Mouse (Mus musculus): ENCODE measurements around the gene Pcgf3. TPM values are rescaled to one million over a fixed set of nuclear protein-coding genes. Genes with fewer than 3 reads are reported as not detected.

The Pcgf3 gene
- polyA plus RNA-seq, 1 experiment from 2014 or later, result 28.2 TPM

DNA sequence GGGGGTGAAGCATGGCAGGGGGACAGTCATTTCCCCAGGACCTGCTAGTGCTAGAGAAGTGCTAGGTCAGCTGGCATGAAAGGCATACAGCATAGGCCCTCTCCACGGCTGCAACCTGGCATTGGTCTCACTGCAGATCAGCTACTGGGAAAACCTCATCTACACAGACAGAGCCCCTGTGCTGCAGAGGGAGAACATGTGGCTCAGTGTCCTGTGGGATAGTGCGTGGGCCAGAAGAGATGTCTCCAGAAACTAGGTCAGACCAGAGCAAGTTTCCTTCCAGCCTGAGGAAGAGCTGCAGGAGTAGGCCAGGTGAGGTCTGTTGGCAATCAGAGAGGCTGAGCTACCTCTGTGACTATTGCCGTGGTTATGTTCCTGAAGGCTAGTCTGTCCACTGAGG, 60.9 kb downstream of the Pcgf3 start:
- no peaks in the 10 kb centered on the region for H3K36me3 ChIP-seq (ENCODE audit: control insufficient read depth, insufficient read depth, low read length)
- H3K27me3 ChIP-seq (ENCODE audit: control insufficient read depth, insufficient read depth, low read length), result peaks cover 3% of the 10 kb centered on the region; the same call in 1 of the 2 replicates
- no peak overlapping the region for H3K4me3 ChIP-seq (ENCODE audit: low read length)
- 77% methylated on average over 3 of the region's 3 CpGs for WGBS
- no peak for ATAC-seq (ENCODE audit: low FRiP score, low TSS enrichment)
- H3K9me3 ChIP-seq (ENCODE audit: control insufficient read depth, low read length), result no peaks in the 10 kb centered on the region
- H3K9ac ChIP-seq (ENCODE audit: low read depth, low read length), result no peak overlapping the region
- no peak overlapping the region for H3K27ac ChIP-seq (ENCODE audit: low read depth, low read length)
- no peaks in the 10 kb centered on the region for H3K4me1 ChIP-seq (ENCODE audit: control insufficient read depth, insufficient read depth, low read length)
- no peak overlapping the region for H3K4me2 ChIP-seq (replicated peaks; ENCODE audit: low read depth, low read length)

DNA sequence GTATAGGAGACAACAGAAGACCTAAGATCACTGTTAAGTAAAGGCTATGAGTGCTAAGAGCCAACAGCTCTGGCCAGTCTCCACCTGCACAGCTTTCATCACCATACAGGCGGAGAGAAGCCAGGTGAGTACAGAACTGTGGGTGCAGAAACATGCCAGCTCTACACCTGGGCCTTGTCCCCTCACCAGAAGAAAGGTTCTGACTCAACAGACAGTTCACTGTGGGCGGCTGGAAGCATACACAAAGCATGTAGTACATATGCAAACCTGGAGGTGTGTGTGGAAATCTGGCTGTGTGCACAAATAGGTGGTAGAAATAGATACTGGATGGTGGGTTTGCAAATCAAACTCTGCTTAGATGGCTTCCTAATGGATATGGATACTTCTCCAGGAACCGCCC, 61.6 kb downstream of the Pcgf3 start:
- Histone ChIP-seq H3K4me3 (ENCODE audit: low read length) (no peak overlapping the region), H3K4me2 (replicated peaks; ENCODE audit: low read depth, low read length) (no peak overlapping the region)

DNA sequence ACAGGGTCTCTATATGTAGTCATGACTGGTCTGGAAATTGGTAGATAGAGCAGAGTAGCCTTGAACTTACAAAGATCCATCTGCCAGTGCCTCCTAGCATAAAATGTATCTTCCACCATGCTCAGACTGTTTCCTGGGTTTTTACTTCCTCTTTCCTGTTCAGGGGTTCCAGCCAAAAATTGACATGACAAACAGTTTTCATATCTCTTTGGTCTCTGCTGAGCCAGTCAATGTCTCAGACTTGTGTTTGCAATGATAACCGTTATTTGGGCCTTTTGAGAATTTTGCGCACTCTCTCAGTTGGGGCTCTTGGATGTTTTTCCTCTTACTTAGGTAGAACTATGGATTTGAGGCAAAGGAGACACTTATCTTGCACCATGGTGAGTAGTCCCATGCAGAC, 73.2 kb downstream of the Pcgf3 start:
- 91% methylated on average over 2 of the region's 2 CpGs for WGBS
- H3K27me3 ChIP-seq (ENCODE audit: control insufficient read depth, insufficient read depth, low read length), result no peaks in the 10 kb centered on the region
- H3K9me3 ChIP-seq (ENCODE audit: control insufficient read depth, low read length), result no peaks in the 10 kb centered on the region
- H3K4me2 ChIP-seq (replicated peaks; ENCODE audit: low read depth, low read length), result no peak overlapping the region
- H3K4me1 ChIP-seq (ENCODE audit: control insufficient read depth, insufficient read depth, low read length), result no peaks in the 10 kb centered on the region
- no peaks in the 10 kb centered on the region for H3K36me3 ChIP-seq (ENCODE audit: control insufficient read depth, insufficient read depth, low read length)
- H3K9ac ChIP-seq (ENCODE audit: low read depth, low read length), result no peak overlapping the region
- ATAC-seq (ENCODE audit: low FRiP score, low TSS enrichment), result no peak
- no peak overlapping the region for H3K4me3 ChIP-seq (ENCODE audit: low read length)
- H3K27ac ChIP-seq (ENCODE audit: low read depth, low read length), result no peak overlapping the region

More for the DNA sequence above, 61.6 kb downstream of the Pcgf3 start:
- no peak for ATAC-seq (ENCODE audit: low FRiP score, low TSS enrichment)
- peaks cover 3% of the 10 kb centered on the region; the same call in 1 of the 2 replicates for H3K27me3 ChIP-seq (ENCODE audit: control insufficient read depth, insufficient read depth, low read length)
- H3K36me3 ChIP-seq (ENCODE audit: control insufficient read depth, insufficient read depth, low read length), result no peaks in the 10 kb centered on the region
- no peaks in the 10 kb centered on the region for H3K9me3 ChIP-seq (ENCODE audit: control insufficient read depth, low read length)
- no peaks in the 10 kb centered on the region for H3K4me1 ChIP-seq (ENCODE audit: control insufficient read depth, insufficient read depth, low read length)
- H3K27ac ChIP-seq (ENCODE audit: low read depth, low read length), result no peak overlapping the region
- H3K9ac ChIP-seq (ENCODE audit: low read depth, low read length), result no peak overlapping the region
- WGBS, result 81% methylated on average over 3 of the region's 3 CpGs

DNA sequence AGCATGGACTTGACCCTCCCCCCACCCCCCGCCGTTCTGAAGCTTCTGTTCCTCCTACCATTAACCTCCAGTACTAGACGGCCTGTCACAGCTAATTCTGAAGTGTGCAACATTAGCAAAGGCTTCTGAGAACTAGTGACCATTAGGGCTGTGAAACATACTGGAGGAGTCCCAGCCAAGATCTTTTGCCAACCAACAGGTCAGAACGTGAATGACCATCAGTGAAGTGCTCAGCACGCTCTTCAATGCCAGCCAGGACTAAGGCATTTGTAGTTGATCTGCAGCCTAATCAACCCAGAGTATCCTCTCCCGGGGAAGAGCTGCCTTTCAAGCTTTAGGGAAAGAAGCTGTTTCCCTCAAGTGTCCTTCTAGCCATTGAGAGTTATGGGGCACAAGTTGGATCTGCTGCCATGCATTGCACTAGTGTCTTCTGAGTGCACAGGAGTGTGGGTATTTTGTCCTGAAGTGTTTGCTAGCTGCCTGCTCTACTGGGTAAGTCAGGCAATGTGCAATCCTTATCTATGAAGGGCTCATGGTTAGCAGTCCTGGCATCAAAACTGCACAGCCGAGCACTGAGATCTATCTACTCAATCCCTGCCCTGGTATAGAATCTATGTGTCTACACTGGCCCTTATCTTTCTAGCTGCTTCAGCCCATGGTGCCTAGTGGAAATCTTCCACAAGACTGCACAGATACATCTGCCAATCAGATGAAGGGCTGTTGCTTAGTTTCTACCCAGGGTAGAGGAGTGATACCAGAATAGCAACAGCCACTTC, 82.7 kb downstream of the Pcgf3 start:
- Histone ChIP-seq H3K36me3 (ENCODE audit: control insufficient read depth, insufficient read depth, low read length) (no peaks in the 10 kb centered on the region), H3K9me3 (ENCODE audit: control insufficient read depth, low read length) (no peaks in the 10 kb centered on the region), H3K4me3 (ENCODE audit: low read length) (no peak overlapping the region), H3K4me2 (replicated peaks; ENCODE audit: low read depth, low read length) (no peak overlapping the region), H3K4me1 (ENCODE audit: control insufficient read depth, insufficient read depth, low read length) (no peaks in the 10 kb centered on the region), H3K9ac (ENCODE audit: low read depth, low read length) (no peak overlapping the region), H3K27me3 (ENCODE audit: control insufficient read depth, insufficient read depth, low read length) (peaks cover 3% of the 10 kb centered on the region; the same call in 1 of the 2 replicates), H3K27ac (ENCODE audit: low read depth, low read length) (no peak overlapping the region)
- WGBS, result 70% methylated on average over 7 of the region's 7 CpGs
- no peak for ATAC-seq (ENCODE audit: low FRiP score, low TSS enrichment)

DNA sequence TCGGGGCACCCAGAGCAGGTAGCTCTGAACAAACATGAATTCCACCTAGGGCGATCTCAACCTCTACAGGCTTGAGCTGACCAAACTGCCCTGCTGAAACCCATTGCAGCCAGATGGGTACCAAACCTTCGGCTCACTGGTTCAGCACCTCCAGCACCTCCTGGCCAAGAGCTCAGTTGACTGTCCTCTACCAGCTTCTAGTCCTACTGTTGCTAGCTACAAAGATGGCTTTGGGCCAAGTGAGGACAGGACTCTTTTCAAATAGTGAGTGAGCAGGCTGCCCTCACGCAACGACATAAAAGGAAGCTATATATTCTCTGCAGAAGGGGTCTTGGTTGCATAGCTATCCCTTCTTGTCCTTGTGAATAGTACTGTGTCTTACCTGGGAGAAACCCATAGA, 86.6 kb downstream of the Pcgf3 start:
- WGBS, result 86% methylated on average over 5 of the region's 5 CpGs
- H3K27me3 ChIP-seq (ENCODE audit: control insufficient read depth, insufficient read depth, low read length), result peaks cover 27% of the 10 kb centered on the region
- H3K4me2 ChIP-seq (replicated peaks; ENCODE audit: low read depth, low read length), result no peak overlapping the region
- no peak for ATAC-seq (ENCODE audit: low FRiP score, low TSS enrichment)
- H3K36me3 ChIP-seq (ENCODE audit: control insufficient read depth, insufficient read depth, low read length), result no peaks in the 10 kb centered on the region
- no peaks in the 10 kb centered on the region for H3K9me3 ChIP-seq (ENCODE audit: control insufficient read depth, low read length)
- no peak overlapping the region for H3K4me3 ChIP-seq (ENCODE audit: low read length)
- H3K27ac ChIP-seq (ENCODE audit: low read depth, low read length), result no peak overlapping the region
- peaks cover 7% of the 10 kb centered on the region; the same call in 1 of the 2 replicates for H3K4me1 ChIP-seq (ENCODE audit: control insufficient read depth, insufficient read depth, low read length)
- H3K9ac ChIP-seq (ENCODE audit: low read depth, low read length), result no peak overlapping the region

DNA sequence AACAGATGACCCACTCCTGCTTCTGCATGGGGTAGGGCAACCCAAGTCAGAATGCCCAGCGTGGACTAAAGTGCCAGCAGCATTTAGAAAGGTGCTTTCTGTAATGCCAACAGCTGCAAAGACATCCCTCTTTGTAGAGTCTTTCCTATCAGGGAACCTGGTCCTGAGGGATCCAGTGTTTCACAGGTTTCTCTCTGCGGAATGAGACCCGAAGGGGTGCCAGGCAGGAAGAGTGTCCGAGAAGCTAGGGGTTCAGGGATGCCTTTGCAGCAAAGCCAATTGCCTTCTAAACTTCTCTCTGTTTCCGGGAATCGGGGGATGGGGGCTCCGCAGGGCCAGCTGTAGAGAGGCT, 88.1 kb downstream of the Pcgf3 start:
- H3K27me3 ChIP-seq (ENCODE audit: control insufficient read depth, insufficient read depth, low read length), result peaks cover 27% of the 10 kb centered on the region
- H3K4me1 ChIP-seq (ENCODE audit: control insufficient read depth, insufficient read depth, low read length), result peaks cover 7% of the 10 kb centered on the region; the same call in 1 of the 2 replicates
- WGBS, result 18% methylated on average over 7 of the region's 7 CpGs
- no peaks in the 10 kb centered on the region for H3K9me3 ChIP-seq (ENCODE audit: control insufficient read depth, low read length)
- H3K36me3 ChIP-seq (ENCODE audit: control insufficient read depth, insufficient read depth, low read length), result no peaks in the 10 kb centered on the region
- peak overlapping the region; percentile 67 for H3K4me2 ChIP-seq (replicated peaks; ENCODE audit: low read depth, low read length)
- H3K9ac ChIP-seq (ENCODE audit: low read depth, low read length), result no peak overlapping the region
- no peak overlapping the region for H3K27ac ChIP-seq (ENCODE audit: low read depth, low read length)
- H3K4me3 ChIP-seq (ENCODE audit: low read length), result no peak overlapping the region
- ATAC-seq (ENCODE audit: low FRiP score, low TSS enrichment), result no peak

DNA sequence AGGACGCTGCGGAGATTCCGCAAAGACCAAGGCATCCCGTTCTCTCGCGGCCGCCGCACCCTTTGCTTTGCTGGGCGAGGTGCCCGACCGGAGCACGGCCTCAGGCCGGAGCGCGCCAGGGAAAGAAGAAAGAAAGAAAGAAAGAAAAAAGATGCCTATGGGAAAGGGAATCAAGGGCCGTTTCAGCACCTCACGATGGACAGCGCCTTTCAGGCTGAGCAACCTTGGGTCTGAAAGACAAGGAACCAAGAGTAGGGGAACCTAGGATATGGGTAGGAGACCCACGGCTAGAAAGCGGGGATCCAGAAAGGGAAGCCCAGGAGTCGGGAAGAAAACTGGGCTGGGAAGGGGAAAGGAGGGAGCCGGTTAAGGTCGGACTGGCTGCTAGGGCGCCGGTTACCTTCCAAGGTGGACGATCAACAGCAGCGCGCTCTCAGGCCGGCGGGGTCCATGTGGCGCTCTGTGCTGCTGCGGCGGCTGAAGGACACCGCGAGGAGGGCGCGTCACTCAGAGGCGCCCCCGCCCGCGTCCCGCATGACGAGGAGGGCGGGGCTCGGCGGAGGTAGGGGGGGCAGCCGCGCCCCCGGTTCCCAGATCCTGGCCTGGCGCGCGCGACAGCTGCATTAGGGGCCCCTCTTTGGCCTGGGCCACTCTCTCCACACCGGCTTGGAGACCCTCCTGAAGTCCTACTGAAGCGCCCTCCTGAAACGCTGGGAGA, 88.6 kb downstream of the Pcgf3 start, which contains the start of gene Cplx1:
Gene Cplx1, minus strand, starts transcription at position 536 of the 718 bp plus-strand sequence.
- H3K27ac ChIP-seq (ENCODE audit: low read depth, low read length), result no peak within 1 kb of the TSS
- H3K27me3 ChIP-seq (ENCODE audit: control insufficient read depth, insufficient read depth, low read length), result peaks cover 27% of the 10 kb centered on the region
- no peaks in the 10 kb centered on the region for H3K36me3 ChIP-seq (ENCODE audit: control insufficient read depth, insufficient read depth, low read length)
- peak within 1 kb of the TSS; percentile 67 for H3K4me2 ChIP-seq (replicated peaks; ENCODE audit: low read depth, low read length)
- under 1% methylated on average over 50 of the region's 56 CpGs for WGBS
- ATAC-seq (ENCODE audit: low FRiP score, low TSS enrichment), result peak; percentile 83
- no peaks in the 10 kb centered on the region for H3K9me3 ChIP-seq (ENCODE audit: control insufficient read depth, low read length)
- H3K4me3 ChIP-seq (ENCODE audit: low read length), result peak within 1 kb of the TSS; percentile 31
- H3K4me1 ChIP-seq (ENCODE audit: control insufficient read depth, insufficient read depth, low read length), result peaks cover 7% of the 10 kb centered on the region; the same call in 1 of the 2 replicates
- peak within 1 kb of the TSS; percentile 4; the same call in 1 of the 2 replicates for H3K9ac ChIP-seq (ENCODE audit: low read depth, low read length)

DNA sequence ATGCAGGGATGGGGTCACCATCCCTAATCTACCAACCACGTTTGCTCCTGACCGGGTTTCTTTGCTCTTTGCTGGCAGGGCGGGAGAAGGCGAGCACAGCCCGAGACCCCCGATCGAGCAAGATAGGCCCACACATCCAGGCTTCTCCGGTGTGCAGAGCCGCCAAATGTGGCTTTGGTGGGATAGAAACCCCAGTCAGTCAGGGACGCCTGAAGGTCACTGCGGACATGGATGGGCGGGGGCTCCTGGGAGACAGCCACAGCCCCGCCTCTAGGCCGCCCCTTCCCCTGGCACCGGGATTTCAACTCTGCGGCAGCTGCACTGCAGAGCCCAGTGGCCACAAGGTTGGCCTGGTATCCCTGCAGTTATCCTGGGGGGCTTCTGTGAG, 89.2 kb downstream of the Pcgf3 start:
- Histone ChIP-seq H3K27me3 (ENCODE audit: control insufficient read depth, insufficient read depth, low read length) (peaks cover 27% of the 10 kb centered on the region), H3K4me3 (ENCODE audit: low read length) (peak overlapping the region; percentile 31), H3K4me1 (ENCODE audit: control insufficient read depth, insufficient read depth, low read length) (peaks cover 7% of the 10 kb centered on the region; the same call in 1 of the 2 replicates), H3K4me2 (replicated peaks; ENCODE audit: low read depth, low read length) (peak overlapping the region; percentile 67), H3K9ac (ENCODE audit: low read depth, low read length) (peak overlapping the region; percentile 4; the same call in 1 of the 2 replicates), H3K36me3 (ENCODE audit: control insufficient read depth, insufficient read depth, low read length) (no peaks in the 10 kb centered on the region), H3K27ac (ENCODE audit: low read depth, low read length) (no peak overlapping the region), H3K9me3 (ENCODE audit: control insufficient read depth, low read length) (no peaks in the 10 kb centered on the region)
- WGBS, result 1% methylated on average over 16 of the region's 16 CpGs
- no peak for ATAC-seq (ENCODE audit: low FRiP score, low TSS enrichment)

DNA sequence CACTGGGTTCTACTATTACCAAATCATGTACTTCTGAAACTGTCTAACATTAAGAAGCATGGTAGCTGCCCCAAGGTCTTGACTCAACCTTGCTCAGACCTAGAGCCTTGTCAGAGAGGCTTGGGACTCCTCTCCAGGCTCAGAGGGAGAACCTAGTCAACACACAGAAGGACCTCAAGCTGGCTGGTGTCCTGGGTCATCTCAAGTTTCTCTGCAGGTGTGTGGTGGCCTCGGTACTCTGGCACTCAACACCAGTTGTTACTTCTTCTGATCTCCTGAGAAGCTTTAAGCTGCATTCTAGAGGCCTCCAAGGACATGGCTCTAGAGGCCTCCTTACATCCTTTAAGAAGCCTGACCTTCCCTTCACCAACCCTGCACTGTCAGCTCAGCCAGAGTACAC, 93.0 kb downstream of the Pcgf3 start:
- ATAC-seq (ENCODE audit: low FRiP score, low TSS enrichment), result no peak
- no peak overlapping the region for H3K4me2 ChIP-seq (replicated peaks; ENCODE audit: low read depth, low read length)

More for the DNA sequence above, 93.0 kb downstream of the Pcgf3 start:
- Histone ChIP-seq H3K27ac (ENCODE audit: low read depth, low read length) (no peak overlapping the region), H3K9ac (ENCODE audit: low read depth, low read length) (no peak overlapping the region), H3K4me3 (ENCODE audit: low read length) (no peak overlapping the region), H3K4me1 (ENCODE audit: control insufficient read depth, insufficient read depth, low read length) (peaks cover 7% of the 10 kb centered on the region; the same call in 1 of the 2 replicates), H3K27me3 (ENCODE audit: control insufficient read depth, insufficient read depth, low read length) (peaks cover 22% of the 10 kb centered on the region), H3K9me3 (ENCODE audit: control insufficient read depth, low read length) (no peaks in the 10 kb centered on the region), H3K36me3 (ENCODE audit: control insufficient read depth, insufficient read depth, low read length) (no peaks in the 10 kb centered on the region)
- WGBS, result 78% methylated on average over 1 of the region's 1 CpGs

All from kidney, embryonic 14.5 days (tissue).